Mouse (Mus musculus): Measurements from ENCODE around the gene Dock6.
A peak's percentile ranks its signal among the peaks of the same experiment; 100 is the strongest.
"Not testable (repeated sequence)": the region's sequence is repeated elsewhere in the genome, so short reads cannot be mapped to it uniquely, and the experiment has no call there.

Gene Dock6

DNA sequence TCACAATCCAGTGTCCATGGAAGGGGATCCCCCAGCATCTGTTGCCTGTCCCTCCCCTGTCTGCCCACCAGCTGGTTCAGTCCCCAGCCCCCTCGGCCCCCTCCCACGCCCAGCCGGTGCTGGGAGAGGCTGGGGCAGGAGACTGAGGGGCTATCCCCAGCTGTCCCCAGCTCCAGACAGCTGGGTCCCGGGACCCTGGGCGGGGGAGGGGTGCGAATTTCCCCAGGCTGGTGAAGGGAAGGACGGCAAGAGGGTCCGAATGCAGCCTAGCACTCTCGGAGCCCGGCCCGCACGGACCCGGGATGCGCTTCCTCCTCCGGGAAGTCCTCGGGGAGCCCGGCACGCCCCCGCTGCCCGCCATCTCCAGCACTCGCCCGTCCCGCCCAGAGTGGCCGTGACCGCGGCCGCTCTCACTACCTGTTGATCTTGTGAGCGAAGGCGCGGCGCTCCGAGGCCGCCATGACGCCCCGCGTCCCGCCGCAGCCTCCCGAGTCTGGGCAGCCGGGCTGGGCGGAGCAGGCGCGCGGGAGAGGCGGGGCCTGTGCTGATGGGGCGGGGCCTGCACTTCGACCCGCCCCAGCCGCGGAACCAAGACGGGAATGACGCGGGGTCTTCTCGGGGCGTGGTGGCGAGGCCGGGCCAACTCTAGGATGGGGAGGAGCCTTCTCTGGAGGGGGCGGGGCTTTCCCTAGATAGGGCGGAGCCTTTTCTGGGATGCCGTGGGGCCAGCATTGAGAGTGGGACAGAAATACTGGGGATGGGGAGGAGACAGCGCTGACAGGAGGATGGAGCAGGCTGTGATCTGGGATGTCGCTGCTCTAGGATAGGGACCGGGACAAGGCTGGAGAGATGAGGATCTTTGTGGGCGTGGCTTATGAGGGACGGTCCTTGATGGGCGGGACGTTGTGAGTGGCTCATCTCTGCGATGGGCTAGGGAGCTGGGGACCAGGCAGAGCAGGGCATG is at the start of gene Dock6:
Gene Dock6 (minus strand): TSS at position 508 of the 964 bp plus-strand sequence.
- peak; percentile 73 for DNase-seq (ENCODE audit: low spot score)

DNA sequence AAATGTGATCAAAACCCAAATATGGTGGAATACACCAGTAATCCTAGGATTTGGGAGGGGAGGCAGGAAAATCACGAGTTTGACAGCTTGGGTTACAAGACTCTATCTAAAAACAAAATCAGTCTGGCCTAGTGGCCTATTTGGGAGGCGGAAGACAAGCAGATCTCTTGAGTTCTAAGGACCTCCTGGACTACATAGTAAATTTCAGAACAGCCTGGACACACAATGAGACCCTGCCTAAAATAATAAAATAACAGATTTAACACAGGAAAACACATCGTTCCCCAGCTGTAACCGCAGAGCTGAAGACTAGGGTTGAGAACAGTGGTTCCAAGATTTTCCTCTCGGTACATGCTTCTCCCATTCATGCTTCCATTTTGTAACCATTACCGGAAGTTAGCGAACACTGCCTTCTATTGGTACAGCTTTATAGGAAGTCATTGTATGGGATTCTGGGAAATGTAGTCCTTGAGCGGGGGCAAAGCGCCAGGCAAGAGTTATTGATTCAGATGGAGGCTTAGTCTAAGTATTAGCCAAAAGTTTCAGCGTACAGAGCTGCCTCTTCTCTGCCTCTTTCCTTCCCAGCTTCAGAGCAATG is 48.9 kb upstream of the Dock6 start:
- no peak for DNase-seq (ENCODE audit: low spot score)

DNA sequence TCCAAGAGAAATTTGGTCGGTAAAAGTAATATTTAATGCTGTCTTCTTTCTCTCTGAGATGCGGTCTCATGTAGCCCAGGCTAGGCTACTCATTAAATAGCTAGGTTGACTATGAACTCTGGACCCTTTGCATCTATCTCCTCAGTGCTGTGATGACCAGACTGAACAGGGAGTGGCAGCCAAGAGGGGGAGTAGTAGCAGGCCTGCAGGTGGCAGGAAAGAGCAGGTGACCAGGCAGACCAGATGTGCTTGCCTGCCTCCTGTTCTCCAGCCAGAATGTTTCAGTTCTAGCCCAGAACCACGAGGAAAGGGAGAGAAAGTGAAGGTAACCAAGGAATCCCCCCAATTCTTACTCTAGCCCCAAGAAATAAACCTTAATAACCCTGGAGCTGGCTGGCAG is 36.8 kb upstream of the Dock6 start:
- no peak for DNase-seq (ENCODE audit: low spot score)

DNA sequence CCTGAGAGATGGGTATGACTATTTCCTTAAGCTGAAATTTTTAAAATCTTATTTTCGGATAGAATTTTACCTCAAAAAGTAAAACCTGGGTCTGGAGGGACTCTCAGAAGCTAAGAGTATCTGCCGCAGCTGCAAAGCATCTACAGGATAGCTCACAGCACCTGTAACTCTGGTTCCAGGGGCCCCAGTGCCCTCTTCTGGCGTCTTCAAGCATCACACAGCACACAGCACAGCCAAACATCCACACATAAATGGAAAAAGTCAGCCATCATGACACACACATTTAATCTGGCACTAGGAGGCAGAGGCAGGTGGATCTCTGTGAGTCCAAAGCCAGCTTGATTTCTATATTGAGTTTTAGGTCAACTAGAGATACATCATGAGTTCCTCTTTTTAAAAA is 24.2 kb upstream of the Dock6 start:
- no peak for DNase-seq (ENCODE audit: low spot score)

DNA sequence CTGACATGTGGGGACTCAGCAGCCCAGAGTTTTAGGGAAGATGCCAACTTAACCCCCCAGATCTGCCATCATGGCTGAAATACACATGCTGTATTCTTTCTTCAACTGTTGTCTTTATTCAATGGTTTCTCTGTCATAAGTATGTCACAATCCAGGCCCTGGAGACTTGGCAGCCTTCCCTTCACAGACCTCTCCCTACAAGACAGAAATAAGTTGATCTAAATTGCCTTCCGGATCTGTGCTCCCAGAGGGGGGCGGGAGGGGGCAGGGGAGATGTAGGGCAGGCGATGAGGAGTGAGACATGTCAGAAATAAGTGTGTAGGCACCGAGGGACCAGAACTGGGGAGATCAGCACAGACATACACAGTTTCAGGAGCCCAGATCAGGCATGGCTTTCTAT is 19.8 kb upstream of the Dock6 start:
- DNase-seq (ENCODE audit: low spot score), result no peak

DNA sequence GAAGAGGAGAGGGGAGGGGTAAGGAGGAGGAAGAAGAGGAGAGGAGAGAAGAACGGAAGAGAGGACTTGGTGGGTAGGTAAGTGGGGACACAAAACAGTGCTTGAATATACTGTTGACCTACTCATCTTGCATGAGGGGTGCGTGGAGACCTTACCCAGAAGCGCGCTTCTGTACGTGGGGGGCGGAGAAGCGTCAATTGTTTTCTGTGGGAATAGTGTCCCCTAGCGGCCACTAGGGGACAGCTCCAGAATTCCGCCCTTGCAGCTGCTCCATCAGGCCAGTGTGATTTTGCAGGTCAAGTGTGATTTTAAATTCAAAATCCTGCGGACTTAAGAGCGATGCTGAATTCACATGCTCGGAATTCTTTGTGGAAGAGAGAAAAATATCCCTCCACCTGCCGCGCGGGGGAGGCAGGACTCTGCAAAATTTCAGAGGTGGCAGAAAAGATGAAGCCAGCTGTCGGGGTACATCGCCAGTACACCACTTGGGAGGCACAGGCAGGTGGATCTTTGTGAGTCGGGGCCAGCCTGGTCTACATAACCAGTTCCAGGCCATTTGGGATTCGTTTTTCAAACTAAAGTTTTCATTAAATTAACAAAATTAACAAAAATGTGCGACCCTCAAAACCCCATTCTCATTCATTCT is 18.6 kb upstream of the Dock6 start:
- peak; percentile 9 for DNase-seq (ENCODE audit: low spot score)

DNA sequence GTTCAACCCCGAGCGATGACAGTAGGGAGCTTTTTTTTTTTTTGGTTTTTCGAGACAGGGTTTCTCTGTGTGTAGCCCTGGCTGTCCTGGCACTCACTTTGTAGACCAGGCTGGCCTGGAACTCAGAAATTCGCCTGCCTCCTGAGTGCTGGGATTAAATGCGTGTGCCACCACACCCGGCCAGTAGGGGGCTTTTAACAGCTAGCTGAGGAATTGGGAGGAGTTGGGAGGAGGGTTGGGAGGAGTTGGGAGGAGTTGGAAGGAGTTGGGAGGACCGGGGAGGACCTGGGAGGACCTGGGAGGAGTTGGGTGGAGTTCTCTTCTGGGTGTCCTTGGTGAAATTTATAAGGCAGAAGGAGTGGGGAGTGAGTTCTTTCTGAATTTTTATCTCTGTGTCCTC is 16.9 kb upstream of the Dock6 start:
- not testable (repeated sequence) for DNase-seq (ENCODE audit: low spot score)

DNA sequence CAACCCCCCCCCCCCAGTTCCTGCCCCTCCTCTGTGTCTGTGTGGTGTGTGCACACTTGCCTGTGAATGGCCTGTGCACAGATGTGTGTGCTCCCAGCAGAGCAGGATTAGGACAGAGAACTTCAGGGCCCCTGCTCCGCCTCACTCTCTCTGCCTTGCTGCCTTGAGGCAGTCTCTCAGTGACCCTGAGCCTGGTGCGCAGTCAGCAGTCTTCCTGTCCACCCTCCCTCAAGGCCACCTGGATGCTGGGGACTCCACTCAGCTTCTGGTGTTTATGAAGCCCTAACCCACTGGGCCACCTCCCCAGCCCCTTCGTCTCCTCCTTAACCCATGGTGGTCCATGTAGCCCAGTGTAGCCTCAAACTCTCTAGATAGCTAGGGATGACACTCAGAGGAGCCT is 15.3 kb upstream of the Dock6 start:
- DNase-seq (ENCODE audit: low spot score), result peak; percentile 5

DNA sequence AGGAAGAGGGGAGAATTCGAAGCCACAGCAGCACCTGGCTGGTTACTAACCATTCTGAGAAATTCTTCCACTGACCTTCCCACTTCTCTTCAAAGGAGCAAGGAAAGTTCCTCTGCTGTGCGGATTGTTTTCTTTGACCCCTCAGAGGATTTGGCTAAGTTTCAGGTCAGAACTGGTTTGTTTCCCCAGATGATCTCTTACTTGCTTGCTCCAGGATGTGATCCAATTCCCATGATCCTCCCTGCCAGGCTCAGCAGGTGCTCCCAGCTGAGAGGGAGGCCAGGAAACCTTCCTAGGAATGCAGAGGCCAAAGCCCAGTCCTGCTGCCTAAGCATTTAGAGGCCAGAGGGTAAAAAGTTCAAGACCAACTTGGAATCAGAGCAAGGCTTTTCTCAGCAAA is 14.2 kb upstream of the Dock6 start:
- DNase-seq (ENCODE audit: low spot score), result peak; percentile 5

DNA sequence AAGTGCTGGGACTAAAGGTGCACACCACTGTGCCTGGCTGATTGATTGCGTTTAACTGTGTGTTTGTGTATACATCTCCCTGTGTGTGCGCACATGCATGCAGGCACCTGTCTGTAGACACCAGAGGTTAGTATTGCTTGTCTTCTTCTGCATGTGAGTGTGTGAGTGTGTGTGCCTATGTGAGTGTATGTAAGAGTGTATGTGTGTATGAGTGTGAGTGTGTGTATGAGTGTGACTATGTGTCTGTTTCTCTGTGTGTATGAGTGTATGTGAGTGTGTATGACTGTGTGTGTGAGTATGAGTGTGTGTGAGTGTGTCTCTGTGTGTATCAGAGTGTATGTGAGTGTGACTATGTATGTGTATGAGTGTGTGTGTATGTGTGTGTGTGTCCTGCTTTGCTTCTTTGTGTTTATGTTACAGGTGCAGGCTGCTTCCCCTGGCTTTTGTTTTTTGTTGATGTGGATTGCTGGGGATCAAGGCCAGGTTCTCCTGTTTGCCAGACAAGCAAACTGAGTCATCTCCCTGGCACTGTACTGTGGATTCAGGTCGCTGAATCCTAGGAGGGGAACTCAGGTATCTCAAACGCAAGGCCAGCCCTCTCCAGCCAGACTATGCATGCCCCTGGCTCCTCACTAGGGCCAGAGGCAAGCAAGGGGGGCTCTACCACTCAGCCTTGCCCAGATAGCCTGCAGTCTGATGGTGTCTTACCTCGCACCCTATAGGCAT is 13.4 kb upstream of the Dock6 start:
- no peak for DNase-seq (ENCODE audit: low spot score)

DNA sequence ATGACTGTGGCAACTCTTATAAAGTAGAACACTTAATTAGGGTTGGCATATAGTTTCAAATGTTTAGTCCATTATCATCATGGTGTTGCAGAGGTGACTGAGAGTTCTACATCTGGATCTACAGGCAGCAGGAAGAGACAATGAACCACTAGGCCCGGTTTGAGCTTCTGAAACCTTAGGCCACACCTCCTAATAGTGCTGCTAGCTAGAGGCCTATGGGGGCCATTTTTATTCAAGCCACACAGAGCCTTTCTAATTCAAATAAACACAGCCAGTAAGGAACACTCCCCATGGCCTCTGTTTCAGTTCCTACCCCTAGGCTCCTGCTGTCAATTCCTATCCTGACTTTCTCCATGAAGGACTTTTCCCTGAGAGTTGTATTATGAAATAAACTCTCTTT is 9.7 kb upstream of the Dock6 start:
- DNase-seq (ENCODE audit: low spot score), result no peak

DNA sequence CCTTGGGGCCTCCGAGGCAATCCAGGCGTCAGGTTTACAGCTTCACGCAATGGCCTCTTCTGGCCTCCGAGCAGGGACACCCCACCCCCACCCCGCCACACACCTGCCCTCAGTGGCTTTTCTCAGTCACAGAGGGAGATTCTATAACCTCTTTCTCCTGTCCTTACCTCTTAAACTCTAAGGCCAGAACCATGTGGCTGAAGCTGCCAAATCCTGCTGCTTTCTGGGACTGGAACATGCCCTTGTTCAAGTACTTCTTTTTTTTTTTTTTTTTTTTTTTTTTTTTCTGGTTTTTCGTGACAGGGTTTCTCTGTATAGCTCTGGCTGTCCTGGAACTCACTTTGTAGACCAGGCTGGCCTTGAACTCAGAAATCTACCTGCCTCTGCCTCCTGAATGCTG is 7.9 kb upstream of the Dock6 start:
- DNase-seq (ENCODE audit: low spot score), result not testable (repeated sequence)

DNA sequence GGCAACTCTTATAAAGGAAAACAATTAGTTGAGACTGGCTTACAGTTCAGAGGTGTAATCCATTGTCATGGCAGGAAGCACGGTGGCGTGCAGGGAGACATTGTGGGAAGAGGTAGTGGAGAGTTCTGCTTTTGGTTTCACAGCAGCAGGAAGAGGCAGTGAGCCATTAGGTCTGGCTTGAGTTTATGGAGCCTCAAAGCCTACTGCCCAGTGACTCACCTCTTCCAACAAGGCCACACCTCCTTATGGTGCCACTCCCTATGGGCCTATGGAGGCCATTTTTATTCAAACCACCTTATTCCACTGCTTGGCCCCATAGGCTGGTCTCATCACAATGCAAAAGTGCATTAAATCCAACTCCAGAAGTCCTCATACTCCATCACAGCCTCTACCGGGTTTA is 7.2 kb upstream of the Dock6 start:
- DNase-seq (ENCODE audit: low spot score), result no peak

DNA sequence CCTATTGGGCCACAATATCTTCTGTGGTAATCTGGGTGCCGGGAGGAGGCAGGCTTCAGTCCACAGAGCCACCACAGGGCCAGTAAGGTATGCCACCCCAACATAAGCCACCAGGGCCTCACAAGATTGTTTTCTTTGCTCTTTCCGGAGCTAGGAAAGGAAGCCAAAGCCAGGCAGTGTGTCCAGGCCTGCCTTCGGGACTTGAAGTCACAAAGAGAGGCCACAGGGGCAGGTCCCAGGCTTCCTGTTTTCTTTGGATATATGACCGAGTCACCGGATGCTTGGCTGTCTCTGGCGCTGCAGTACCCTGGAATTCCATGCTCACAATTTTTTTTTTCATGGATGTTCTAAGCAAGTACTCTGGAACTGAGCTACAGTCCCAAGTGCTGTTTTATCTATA is 5.6 kb upstream of the Dock6 start:
- no peak for DNase-seq (ENCODE audit: low spot score)

DNA sequence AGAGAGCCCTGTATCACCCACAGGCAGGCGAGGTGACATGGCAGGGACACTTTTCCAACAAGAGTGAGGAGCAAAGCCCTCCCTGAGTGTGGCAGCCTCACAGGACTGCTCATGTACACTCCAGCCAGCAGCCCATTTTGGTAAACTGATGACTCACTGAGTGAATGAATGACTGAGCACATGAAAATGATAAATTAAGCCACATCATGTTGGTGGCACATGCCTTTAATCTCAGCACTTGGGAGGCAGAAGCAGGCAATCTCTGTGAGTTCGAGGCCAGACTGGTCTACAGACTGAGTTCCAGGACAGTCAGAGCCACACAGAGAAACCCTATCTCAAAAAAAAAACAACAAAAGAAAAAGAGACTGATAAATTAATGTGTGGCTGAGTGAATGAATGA is 5.1 kb upstream of the Dock6 start:
- no peak for DNase-seq (ENCODE audit: low spot score)

DNA sequence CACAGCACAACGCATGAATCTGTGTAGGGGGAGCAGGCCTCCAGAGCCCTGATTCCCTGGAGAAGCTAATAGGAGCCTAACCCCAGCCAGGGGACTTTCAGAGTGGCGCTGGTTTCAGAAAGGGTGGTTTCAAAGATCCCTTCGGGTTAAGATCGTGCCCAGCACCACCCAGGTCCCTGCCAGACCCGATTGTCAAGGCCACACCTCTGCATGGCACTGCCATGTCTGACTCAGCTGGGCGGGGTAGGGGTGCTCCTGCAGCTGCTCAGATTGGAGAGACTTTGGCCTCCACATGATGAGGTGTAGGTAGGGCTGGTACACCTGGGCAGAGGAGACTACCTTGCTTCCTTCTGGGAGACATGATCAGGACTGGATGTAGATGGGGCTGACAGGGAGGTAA is 2.5 kb upstream of the Dock6 start:
- DNase-seq (ENCODE audit: low spot score), result no peak

DNA sequence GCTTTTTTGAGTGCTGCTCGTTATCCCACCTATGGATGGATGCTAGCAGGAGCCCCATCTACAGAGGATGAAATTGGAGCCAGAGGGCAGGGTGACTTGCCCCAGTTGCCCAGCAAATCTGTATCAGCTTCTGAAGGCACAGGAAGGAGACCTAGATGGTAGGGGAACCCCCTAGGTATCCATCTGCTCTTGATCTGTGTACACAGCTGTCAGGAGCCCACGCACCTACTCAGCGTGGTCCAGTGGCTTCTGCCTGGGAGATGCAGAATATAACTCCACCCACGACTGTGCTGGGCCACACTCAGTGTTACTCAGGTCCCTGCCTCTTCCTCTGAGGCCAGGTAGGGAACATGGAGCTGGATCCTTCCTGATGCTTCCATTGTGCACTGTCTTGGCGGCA is 1.5 kb upstream of the Dock6 start:
- no peak for DNase-seq (ENCODE audit: low spot score)

DNA sequence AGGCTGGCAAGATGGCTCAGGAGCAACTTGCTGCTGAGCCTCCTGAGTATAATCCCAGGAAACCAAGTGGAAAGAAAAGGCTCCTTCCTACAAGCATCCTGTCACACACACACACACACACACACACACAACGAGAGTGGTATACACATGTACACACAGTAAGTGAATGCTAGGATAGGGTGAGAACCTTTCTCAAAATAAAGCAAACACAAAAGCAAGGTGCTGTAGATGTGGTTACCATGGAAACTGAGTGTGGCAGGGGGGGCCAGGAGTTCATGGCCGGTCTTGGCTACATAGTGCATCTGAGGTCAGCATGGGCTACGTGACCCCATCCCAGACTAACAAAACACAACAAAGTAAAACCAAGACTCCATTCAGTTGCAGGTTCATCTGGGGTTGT is 1.4 kb downstream of the Dock6 start:
- no peak for DNase-seq (ENCODE audit: low spot score)

DNA sequence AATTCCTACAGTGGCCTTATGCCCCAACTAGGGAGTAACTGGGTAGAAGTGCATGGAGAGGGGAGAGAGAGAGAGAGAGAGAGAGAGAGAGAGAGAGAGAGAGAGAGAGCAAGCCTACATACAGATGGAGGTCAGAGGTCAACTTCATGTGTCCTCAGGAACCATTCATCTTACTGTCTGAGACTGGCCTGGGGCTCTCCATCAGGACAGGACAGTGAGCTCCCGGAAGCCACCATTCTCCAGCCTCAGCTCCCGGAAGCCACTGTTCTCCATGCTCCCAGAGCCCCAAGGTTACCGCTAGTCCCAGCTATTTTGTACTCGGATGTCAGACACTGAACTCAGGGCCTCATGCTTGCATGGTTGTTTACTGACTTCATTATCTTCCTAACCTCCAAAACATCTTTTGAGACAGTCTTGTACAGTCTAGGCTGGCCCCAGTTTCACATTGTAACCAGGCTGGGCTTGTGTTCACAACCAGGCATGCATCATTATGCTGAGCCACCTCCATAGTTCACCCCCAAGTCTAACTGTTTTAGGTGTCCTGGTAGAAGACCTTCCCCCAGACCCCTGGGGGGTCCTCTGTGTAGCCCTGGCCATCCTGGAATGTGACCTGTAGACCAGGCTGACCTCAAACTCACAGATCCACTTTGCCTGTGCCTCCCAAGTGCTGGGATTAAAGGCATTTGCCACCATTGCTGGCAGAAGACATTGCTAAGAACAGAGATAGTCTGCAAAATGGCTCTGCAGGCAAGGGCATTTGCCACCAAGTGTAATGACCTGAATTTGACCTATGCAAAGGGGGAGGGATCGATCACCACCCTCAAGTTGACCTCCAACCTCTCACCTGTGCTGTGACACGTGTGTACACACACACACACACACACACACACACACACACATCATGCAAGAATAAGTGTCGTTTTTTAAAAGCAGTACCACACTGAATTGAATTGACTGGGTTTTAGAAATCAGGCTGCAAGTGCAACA is 2.5 kb downstream of the Dock6 start:
- no peak for DNase-seq (ENCODE audit: low spot score)

DNA sequence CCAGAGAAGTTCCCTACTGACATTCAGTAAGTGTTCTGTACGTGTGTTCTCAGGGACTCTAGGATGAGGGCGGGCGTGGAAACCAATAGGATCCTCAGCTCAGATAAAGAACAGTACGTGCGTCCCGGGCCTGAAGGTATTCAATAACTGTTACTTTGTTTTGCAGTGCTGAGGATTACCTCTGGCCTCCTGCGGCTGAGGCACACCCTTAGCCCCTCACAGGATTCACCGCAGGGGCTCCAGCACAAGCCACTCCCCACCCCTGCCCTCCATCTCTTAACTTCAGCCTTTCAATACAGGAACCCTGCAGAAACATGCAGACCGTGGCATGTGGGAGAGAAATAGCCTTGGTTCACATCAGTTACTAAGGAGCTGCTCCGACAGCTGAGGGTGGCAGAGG is 4.5 kb downstream of the Dock6 start:
- no peak for DNase-seq (ENCODE audit: low spot score)

DNA sequence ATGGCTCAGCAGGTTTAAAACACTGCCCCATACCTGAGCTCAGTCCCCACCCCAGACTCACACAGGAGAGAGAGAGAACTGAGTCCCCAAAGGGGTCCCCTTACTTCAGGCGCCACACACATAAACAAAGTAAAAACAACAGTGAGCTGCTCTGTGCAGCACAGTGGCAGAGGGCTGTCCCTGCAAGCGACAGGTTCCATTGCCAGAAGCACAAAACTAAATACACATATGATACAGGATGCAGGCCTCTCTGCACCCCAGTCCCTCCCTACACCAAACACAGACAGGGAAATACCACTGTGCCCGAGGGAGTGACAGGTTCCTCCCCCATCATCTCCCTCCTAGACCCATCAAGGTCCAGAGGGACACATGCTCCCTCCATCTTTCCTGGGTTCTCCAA is 5.0 kb downstream of the Dock6 start:
- DNase-seq (ENCODE audit: low spot score), result no peak

Measured in urinary bladder, postnatal 10 days (tissue).